Mouse (Mus musculus): ENCODE results near the gene Hs3st3b1.

The Hs3st3b1 gene

DNA sequence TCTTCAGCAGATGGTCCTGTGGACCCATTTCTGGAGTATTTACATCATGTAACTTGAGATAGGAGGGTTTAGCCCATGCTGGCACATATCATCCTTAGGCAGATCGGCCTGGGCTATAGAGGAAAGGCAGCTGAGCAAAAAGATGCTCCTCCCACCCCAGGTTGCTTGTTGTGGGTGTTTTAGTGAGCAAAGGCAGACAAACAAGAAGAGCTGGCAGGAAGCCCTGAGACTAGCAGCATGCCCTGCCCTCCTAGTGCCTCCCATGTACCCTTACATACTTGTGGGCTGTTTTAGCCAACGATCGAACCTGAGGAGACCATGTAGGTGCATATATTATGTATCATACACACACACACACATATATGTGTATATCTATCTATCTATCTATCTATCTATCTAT is 21.9 kb upstream of the Hs3st3b1 start:
- Histone ChIP-seq H3K36me3 (ENCODE audit: control insufficient read depth, insufficient read depth, low read length, poor library complexity, severe bottlenecking) (no peaks in the 10 kb centered on the region), H3K27me3 (ENCODE audit: control insufficient read depth, insufficient read depth, low read length, poor library complexity, severe bottlenecking) (no peaks in the 10 kb centered on the region)
- DNase-seq (ENCODE audit: low read depth, low spot score) = no peak

DNA sequence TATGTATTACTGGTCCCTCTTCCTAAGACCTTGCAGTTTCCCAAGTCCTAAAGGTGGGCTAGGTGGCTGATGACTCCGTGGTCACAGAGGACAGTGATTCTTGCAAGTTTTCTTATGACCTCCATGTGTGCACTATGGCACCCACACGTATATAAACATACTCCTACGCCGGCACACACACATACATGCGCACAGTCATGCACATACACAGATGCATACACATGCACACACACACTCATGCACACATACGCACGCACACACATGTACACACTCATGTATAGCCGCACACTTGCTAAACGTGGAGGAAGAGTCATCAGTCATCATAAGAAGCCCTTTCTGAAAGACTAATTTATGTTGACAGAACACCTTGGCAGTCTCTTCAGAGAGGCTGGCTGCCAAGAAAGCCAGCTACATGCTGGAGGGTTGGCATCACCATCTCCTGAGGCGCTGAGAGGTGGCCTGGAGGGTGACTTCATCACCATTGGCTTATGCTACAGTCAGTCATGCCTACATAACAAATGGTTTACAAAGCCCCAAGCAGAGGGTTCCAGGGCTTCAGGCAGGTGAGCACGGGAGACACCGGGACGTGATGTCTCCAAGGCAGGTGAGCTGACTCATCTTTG is 21.3 kb upstream of the Hs3st3b1 start:
- Histone ChIP-seq H3K27me3 (ENCODE audit: control insufficient read depth, insufficient read depth, low read length, poor library complexity, severe bottlenecking) (no peaks in the 10 kb centered on the region), H3K36me3 (ENCODE audit: control insufficient read depth, insufficient read depth, low read length, poor library complexity, severe bottlenecking) (no peaks in the 10 kb centered on the region)
- DNase-seq (ENCODE audit: low read depth, low spot score) = no peak

DNA sequence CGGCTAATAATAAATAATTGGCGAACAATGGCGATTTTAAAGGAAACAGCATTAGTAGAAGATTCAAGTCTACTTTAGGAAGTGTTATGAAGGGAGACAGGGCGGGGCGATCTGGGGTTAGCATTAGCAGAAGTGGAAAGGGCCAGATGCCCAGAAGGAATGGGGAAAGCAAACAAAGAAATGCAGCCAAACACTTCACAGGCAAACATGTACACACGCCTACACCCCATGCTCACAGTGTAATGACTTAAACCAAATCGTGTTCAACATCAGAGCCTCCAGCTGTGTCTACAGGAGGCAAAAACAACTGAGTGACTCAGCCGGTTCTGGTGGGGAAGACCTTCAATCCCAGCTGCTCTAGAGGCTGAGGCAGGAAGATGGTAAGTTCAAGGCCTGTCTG is 20.1 kb upstream of the Hs3st3b1 start:
- DNase-seq (ENCODE audit: low read depth, low spot score) = no peak
- Histone ChIP-seq H3K36me3 (ENCODE audit: control insufficient read depth, insufficient read depth, low read length, poor library complexity, severe bottlenecking) (no peaks in the 10 kb centered on the region), H3K27me3 (ENCODE audit: control insufficient read depth, insufficient read depth, low read length, poor library complexity, severe bottlenecking) (no peaks in the 10 kb centered on the region)

DNA sequence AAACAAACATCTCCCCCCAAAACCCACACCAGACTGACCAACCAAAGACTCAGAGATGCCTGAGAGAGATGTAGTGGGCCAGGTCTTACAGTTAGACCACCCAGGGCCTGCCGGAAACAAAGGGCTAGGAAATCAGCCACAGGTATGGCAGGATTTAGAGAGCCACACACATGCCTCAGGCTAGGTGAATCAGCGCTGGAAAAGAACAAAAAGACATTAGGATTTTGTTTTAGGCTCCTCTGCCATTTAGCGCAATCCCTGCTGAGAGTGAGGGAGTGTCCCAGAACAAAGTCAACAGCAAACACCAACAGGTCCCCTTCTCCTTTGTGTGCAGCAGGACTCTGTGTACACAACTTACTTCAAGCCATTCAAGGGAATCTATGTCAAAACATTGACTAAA is 14.6 kb upstream of the Hs3st3b1 start:
- Histone ChIP-seq H3K27me3 (ENCODE audit: control insufficient read depth, insufficient read depth, low read length, poor library complexity, severe bottlenecking) (no peaks in the 10 kb centered on the region), H3K36me3 (ENCODE audit: control insufficient read depth, insufficient read depth, low read length, poor library complexity, severe bottlenecking) (no peaks in the 10 kb centered on the region)
- no peak for DNase-seq (ENCODE audit: low read depth, low spot score)

DNA sequence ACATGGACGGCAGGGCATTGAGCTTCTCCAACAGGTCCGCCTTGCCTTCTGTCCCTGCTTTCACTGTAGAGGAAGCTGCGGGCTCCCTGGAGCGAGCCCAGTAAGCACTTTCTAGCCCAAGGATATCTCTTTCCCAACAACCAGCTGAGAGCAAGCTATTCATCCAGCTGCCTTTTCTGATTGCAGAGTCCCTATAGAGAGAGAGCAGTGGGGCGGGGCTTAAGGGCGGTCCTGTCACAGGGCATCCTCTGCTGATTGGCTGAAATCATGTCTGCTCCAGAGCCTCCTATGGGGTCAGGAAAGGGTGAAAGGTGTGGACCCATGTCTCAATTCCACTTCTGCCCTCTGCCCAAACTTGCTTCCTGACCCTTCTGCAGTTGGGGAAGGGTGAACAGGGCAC is 4.8 kb upstream of the Hs3st3b1 start:
- peaks cover 4% of the 10 kb centered on the region for H3K27me3 ChIP-seq (ENCODE audit: control insufficient read depth, insufficient read depth, low read length, poor library complexity, severe bottlenecking)
- no peaks in the 10 kb centered on the region for H3K36me3 ChIP-seq (ENCODE audit: control insufficient read depth, insufficient read depth, low read length, poor library complexity, severe bottlenecking)
- no peak for DNase-seq (ENCODE audit: low read depth, low spot score)

DNA sequence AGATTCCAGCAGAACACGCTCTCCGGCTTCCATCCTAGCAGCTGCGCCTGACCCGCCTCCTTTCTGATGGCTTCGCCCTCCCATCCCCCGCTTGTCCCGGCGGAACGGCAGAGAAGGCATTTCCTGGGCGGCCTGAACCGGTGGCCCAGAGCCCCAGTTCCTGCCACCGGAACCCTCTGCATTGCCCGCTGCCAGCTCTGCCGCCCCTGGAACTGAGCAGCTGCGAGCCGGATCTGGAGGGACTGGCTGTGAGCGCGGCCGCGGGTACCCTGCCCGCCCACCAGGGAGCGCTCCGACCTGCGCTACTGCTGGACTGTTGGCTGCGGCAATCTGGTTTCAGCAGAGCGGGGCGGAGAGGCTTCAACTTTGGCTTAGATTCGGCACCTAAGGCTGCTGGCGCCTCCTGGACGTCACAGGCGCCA is 3.1 kb upstream of the Hs3st3b1 start:
- no peaks in the 10 kb centered on the region for H3K36me3 ChIP-seq (ENCODE audit: control insufficient read depth, insufficient read depth, low read length, poor library complexity, severe bottlenecking)
- peak; percentile 79 for DNase-seq (ENCODE audit: low read depth, low spot score)
- peaks cover 4% of the 10 kb centered on the region for H3K27me3 ChIP-seq (ENCODE audit: control insufficient read depth, insufficient read depth, low read length, poor library complexity, severe bottlenecking)

DNA sequence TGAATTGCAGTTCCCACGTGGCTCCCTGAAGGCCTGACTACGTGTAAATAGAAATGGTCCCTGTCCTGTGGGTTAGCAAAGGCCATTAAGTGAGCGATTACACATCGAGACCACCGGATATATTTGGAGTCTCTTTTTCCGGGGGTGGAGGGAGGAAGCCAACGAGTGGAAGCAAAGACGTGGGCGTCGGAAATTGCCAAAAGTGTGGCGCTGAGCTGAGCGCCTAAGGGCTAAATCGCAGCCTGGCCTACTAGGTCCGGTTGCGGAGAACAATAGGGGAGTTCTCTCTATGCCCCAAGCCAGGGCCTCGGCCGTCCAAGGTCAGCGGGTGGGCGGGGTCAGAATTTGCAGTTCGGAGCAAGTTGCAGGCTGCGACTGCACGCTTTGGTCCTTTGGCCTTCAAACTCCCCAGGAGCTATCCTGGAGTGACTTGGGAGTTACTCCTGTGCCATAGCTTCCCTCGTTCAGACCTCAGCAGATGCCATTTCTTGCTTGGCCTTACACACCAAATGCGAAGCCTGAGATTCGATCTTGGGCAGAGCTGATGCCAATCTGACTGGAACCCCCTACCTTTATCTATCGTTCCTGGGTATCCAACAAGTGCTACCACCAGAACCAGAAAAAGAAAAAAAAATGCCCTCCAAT is 2.3 kb upstream of the Hs3st3b1 start:
- DNase-seq (ENCODE audit: low read depth, low spot score) = peak; percentile 38
- Histone ChIP-seq H3K36me3 (ENCODE audit: control insufficient read depth, insufficient read depth, low read length, poor library complexity, severe bottlenecking) (no peaks in the 10 kb centered on the region), H3K27me3 (ENCODE audit: control insufficient read depth, insufficient read depth, low read length, poor library complexity, severe bottlenecking) (peaks cover 4% of the 10 kb centered on the region)

DNA sequence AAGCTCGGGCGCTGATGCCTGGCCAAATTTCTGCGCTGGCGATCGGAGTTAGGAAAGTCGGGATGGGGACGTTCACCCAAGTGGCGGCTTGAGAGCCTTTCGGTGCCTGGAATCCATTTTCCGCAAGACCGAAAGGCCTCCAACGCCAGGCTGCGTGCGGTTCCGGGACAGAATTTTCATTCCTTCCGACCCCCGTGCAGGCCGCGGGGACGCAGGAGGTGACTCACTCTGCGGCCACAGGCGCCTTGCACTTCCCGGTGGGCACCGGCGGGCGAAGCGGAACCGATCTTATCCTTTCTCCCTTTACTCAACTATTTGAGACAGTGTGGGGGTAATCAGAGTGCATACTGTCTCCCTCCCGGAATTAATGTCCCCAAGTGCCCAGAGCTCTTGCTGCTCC is 1.3 kb upstream of the Hs3st3b1 start:
- Histone ChIP-seq H3K27me3 (ENCODE audit: control insufficient read depth, insufficient read depth, low read length, poor library complexity, severe bottlenecking) (peaks cover 4% of the 10 kb centered on the region), H3K36me3 (ENCODE audit: control insufficient read depth, insufficient read depth, low read length, poor library complexity, severe bottlenecking) (no peaks in the 10 kb centered on the region)
- no peak for DNase-seq (ENCODE audit: low read depth, low spot score)

DNA sequence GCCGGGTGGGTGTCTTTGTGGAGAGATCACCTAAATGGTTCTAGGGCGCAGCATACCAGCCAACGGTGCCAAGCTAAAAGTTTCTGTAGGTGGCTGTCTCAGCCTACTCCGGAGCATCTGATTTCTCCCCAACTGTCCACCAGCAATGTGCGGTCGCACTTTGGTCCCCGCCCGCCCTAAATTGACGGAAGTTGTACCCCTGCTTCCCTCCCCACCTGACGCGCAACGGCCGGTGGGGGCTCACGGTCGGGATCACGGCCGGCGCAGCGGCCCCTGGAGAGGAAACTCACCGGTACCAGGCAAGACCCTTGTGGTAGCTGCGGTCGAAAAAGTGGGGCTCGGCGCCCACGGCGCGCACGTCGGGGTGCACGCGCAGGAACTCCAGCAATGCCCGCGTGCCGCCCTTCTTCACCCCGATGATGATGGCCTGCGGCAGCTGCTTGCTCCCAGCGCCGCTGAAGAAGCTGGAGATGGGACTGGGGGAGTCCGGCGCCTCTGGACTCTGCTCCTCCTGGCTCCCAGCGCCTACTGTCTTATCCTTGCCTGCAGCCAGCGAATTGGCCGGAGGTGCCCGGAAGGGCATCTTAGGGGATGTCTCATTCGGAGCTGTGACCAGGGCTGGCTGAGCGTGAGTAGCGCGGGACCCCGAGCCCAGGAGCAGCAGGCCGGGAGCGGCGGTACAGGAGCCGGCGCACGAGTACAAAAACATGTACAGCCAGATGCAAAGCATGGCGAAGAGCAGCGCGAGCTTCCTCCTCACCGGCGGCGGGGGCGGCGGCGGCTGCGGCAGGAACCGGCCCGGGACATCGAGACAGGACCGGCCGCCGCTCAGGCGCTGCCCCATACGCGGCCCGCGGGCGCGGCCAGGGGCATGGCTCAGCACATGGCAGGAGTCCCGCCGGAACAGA is 792 bp downstream of the Hs3st3b1 start:
- Histone ChIP-seq H3K27me3 (ENCODE audit: control insufficient read depth, insufficient read depth, low read length, poor library complexity, severe bottlenecking) (peaks cover 4% of the 10 kb centered on the region), H3K36me3 (ENCODE audit: control insufficient read depth, insufficient read depth, low read length, poor library complexity, severe bottlenecking) (no peaks in the 10 kb centered on the region)
- peak; percentile 35 for DNase-seq (ENCODE audit: low read depth, low spot score)

DNA sequence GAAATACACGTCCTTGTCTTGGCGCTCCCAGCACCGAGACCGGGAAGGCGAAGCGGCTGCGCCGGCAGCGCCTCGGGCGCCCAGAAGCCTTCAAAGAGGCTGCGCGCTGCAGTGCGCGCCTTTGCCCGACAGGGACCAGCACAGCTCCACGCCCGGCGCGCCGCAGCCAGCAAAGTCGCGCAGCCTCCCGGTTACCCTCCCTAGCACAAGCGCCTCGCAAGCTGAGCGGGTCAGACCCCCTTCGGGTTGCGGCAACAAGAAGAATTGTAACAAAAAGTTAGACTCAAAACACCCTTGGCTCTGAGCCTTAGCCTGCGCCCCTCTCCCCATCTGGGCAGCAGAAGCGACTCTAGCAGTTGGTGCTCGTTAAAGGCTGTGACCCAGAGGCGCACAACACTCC is 1.6 kb downstream of the Hs3st3b1 start:
- Histone ChIP-seq H3K27me3 (ENCODE audit: control insufficient read depth, insufficient read depth, low read length, poor library complexity, severe bottlenecking) (peaks cover 3% of the 10 kb centered on the region), H3K36me3 (ENCODE audit: control insufficient read depth, insufficient read depth, low read length, poor library complexity, severe bottlenecking) (no peaks in the 10 kb centered on the region)
- DNase-seq (ENCODE audit: low read depth, low spot score) = peak; percentile 80

DNA sequence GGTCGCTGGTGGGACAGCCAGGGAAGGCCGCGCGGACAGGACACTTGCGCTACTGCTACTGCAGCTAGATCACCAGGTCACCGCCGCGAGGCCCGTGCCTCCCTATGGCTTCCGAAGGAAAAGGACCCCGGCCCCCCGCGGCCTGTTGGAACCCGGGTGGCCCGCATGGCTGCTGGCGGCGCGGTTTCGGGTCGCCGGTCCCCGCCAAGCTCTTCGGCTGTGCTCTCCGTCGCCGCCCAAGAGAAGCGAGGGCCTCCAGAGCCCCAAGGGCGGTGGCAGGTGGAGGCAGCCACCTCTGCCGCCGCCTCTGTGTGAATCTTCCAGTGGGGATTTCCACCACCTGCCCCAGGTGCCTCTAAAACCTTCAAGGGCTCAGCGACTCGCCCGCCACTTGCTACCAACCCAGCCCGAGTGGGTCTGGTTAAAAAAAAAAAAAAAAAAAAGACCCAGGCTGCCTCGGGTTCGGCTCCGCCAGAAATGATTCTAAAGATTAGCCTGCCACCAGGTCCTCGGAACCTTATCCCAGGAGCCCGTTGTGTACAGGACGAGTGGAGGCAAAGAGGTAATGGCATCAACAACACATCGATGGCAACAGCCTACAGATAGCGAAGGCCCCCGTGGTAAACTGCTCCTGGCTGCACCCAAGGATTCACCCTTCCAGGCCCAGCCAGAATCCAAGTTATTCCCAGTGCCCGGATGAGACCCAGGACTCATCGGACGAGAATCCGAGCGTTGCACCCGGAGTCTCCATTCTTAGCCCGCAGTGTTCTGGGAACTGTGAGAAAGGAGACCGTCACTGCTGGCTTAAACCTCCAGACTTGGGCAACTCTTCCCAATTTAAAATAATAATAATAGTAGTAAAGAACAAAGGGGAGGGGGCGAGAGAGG is 2.6 kb downstream of the Hs3st3b1 start:
- no peaks in the 10 kb centered on the region for H3K36me3 ChIP-seq (ENCODE audit: control insufficient read depth, insufficient read depth, low read length, poor library complexity, severe bottlenecking)
- DNase-seq (ENCODE audit: low read depth, low spot score) = peak; percentile 23
- H3K27me3 ChIP-seq (ENCODE audit: control insufficient read depth, insufficient read depth, low read length, poor library complexity, severe bottlenecking) = peaks cover 2% of the 10 kb centered on the region

DNA sequence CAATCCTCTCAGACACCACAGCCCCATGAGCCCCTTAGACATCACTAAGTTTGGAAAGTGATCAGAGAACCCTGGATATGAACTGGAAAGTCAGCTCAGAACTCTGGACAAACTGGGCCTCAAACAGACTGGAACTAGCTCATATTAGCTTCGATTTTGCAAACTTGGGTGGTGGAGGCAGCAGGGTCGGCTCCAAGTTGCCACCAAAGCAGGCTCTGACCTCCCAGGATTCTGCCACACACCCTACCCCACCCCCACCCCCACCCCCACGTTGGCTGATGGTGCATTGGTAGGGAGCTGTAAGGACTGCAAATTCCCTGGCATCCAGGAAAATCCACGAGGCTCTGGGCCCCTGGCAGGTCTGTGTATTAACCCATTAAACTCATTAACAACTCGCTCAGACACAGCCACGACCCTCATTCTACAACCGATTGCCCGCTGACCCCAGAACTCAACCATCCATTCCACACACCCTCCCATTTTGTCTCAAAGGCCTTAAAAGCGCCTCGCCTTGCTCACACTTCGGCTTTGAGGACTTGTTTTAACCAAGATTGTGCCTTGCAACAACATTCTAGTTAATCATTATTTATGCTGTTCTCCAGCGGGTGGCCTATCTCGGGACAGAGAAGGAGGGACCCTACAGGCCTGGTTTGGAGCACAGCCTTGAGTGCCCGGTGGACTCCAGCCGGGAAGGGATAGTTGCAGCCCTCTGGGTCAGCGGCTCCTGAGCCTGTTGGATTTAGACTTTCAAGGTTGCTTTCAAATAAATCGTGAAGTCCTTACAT is 3.6 kb downstream of the Hs3st3b1 start:
- DNase-seq (ENCODE audit: low read depth, low spot score) = no peak
- peaks cover 2% of the 10 kb centered on the region for H3K27me3 ChIP-seq (ENCODE audit: control insufficient read depth, insufficient read depth, low read length, poor library complexity, severe bottlenecking)
- no peaks in the 10 kb centered on the region for H3K36me3 ChIP-seq (ENCODE audit: control insufficient read depth, insufficient read depth, low read length, poor library complexity, severe bottlenecking)

DNA sequence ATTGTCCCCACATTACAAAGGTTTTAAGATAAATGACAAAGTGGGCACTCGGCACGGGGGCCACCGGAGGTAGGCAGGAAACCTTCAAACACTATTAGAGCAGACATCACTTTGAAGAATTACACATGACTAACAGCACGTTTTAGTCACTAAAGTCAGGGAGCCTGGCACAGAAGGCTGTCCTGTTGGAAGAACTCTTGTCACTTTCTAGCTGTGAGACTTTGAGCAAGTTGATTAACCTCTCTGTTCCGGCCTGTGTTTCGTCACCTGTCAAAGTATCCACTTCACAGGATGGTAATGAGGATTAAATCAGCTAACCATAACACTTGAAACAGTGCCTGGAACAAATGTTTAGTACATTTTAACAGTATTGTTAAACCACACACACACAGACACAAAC is 4.5 kb downstream of the Hs3st3b1 start:
- Histone ChIP-seq H3K36me3 (ENCODE audit: control insufficient read depth, insufficient read depth, low read length, poor library complexity, severe bottlenecking) (no peaks in the 10 kb centered on the region), H3K27me3 (ENCODE audit: control insufficient read depth, insufficient read depth, low read length, poor library complexity, severe bottlenecking) (no peaks in the 10 kb centered on the region)
- no peak for DNase-seq (ENCODE audit: low read depth, low spot score)

DNA sequence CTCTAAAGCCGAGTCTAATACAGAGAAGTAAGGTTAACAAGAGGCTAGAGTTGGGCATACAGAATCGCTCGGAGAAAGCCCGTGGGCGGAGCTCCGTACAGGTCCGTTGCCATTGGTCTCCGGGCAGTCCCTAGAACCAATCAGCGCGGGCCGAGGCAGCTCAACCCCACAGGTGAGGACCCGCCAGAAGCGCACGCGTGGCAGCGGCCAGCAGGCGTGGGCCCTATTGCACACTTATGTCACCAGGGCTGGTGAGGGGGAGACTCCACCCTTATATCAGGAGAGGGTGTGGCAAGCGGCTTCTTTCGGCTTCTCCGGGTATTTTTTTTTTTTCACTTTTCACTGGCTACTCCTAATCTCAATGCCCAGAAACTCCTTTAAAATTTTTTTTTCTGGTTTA is 7.7 kb downstream of the Hs3st3b1 start:
- no peaks in the 10 kb centered on the region for H3K36me3 ChIP-seq (ENCODE audit: control insufficient read depth, insufficient read depth, low read length, poor library complexity, severe bottlenecking)
- no peaks in the 10 kb centered on the region for H3K27me3 ChIP-seq (ENCODE audit: control insufficient read depth, insufficient read depth, low read length, poor library complexity, severe bottlenecking)
- DNase-seq (ENCODE audit: low read depth, low spot score) = peak; percentile 66
